Mouse (Mus musculus): ENCODE measurements around the gene Suz12. TPM values are rescaled to one million over a fixed set of nuclear protein-coding genes. Genes with fewer than 3 reads are reported as not detected.

The Suz12 gene
- polyA plus RNA-seq (2016; fragmentation: Nextera tagmentation; extraction: Ambion mirVana): 30.1 and 31.7 TPM in 2 replicates

DNA sequence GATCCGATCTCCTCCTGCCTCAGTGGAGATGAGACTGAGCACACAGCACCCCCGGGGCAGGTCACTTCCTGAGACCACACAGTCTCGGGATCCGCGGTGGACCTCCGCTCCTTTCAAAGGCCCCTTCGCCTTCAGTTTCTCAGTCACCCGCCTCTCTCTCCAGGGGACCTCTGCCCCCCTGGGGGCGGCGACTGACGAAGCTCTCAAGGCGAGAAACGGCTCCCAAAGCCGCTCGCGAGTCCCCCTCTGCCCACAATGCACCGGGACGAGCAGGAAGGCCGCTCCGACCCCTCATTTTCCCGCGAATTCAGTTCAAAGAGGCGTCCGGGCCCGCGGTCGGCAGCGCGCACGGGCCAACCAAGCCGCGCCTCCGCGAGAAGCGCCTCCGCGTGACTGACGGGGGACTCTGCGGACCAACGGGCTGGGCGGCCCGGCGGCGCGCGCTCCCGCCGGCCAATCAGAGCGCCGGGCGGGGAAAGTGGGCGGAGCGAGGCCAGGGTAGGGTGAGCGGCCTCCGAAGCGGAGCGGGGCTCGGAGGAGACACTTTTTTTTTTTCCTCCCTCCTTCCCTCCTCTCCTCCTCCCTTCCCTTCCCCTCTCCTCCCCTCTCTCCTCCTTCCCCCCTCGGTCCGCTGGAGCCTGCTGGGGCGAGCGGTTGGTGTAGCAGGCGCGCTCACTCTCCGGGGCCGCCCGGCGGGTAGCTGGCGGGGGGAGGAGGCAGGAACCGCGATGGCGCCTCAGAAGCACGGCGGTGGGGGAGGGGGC is at the start of gene Suz12:
Gene Suz12, plus strand, starts transcription at position 515 of the 764 bp plus-strand sequence.
- Histone ChIP-seq H3K9ac (replicated peaks) (peak within 1 kb of the TSS; percentile 94), H3K27ac (peak within 1 kb of the TSS; percentile 100), H3K27me3 (no peaks in the 10 kb centered on the region), H3K4me3 (replicated peaks) (peak within 1 kb of the TSS; percentile 93), H3K4me2 (peak within 1 kb of the TSS; percentile 77), H3K9me3 (no peaks in the 10 kb centered on the region), H3K4me1 (replicated peaks) (no peaks in the 10 kb centered on the region; the same call in 1 of the 2 replicates), H3K36me3 (peaks cover 17% of the 10 kb centered on the region)
- ATAC-seq (ENCODE audit: insufficient number of reproducible peaks, insufficient read depth, low FRiP score, low TSS enrichment, low read depth): peak; percentile 93
- 1% methylated on average over 72 of the region's 74 CpGs for WGBS

DNA sequence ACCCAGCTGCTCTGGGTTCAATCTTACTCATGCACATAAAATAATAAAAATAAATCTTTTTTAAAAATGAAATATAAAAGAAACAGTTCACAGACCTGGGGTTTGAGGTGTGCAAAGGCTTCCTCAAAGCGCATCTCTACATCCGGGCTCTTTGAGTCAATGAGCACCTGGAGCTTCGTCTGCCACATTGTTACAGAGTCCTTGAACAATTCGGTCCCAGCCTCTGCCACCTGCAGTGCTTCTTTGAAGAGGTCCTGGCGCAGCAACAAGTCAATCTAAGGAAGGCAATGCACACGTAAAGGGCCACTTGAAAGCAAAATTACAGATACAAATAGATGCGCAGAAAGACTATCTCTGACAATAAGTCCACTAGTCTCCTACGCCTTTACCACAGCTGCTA is 49.8 kb upstream of the Suz12 start:
- WGBS: 93% methylated on average over 8 of the region's 8 CpGs
- peaks cover 92% of the 10 kb centered on the region for H3K36me3 ChIP-seq
- ATAC-seq (ENCODE audit: insufficient number of reproducible peaks, insufficient read depth, low FRiP score, low TSS enrichment, low read depth): no peak

DNA sequence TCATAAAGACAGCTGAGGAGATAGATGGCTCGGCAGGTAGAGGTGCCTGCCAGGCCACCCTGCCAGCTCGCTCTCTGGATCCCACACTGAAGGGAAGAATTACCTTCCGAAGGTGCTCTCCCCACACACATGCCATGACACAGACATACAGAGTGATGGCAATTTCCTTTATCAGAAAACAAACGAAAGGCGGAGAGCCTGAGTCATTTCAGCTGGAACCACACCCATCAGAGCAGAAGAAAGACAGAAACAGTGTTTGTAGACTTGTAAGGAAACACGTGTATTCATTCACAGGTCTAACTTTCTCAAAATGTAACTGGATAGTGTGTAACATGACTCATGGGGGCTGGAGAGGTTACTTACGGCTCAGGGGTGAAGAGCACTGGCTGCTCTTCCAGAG is 49.3 kb upstream of the Suz12 start:
- Histone ChIP-seq H3K27me3 (no peaks in the 10 kb centered on the region), H3K9me3 (no peaks in the 10 kb centered on the region), H3K4me1 (replicated peaks) (no peaks in the 10 kb centered on the region), H3K9ac (replicated peaks) (no peak overlapping the region), H3K27ac (no peak overlapping the region), H3K4me2 (no peak overlapping the region), H3K36me3 (peaks cover 92% of the 10 kb centered on the region), H3K4me3 (replicated peaks) (no peak overlapping the region)
- 91% methylated on average over 7 of the region's 7 CpGs for WGBS
- ATAC-seq (ENCODE audit: insufficient number of reproducible peaks, insufficient read depth, low FRiP score, low TSS enrichment, low read depth): no peak

More for the DNA sequence above, 49.8 kb upstream of the Suz12 start:
- H3K4me2 ChIP-seq: no peak overlapping the region
- H3K4me3 ChIP-seq (replicated peaks): no peak overlapping the region
- H3K9ac ChIP-seq (replicated peaks): no peak overlapping the region
- no peaks in the 10 kb centered on the region for H3K9me3 ChIP-seq
- H3K4me1 ChIP-seq (replicated peaks): no peaks in the 10 kb centered on the region
- no peaks in the 10 kb centered on the region for H3K27me3 ChIP-seq
- no peak overlapping the region for H3K27ac ChIP-seq

DNA sequence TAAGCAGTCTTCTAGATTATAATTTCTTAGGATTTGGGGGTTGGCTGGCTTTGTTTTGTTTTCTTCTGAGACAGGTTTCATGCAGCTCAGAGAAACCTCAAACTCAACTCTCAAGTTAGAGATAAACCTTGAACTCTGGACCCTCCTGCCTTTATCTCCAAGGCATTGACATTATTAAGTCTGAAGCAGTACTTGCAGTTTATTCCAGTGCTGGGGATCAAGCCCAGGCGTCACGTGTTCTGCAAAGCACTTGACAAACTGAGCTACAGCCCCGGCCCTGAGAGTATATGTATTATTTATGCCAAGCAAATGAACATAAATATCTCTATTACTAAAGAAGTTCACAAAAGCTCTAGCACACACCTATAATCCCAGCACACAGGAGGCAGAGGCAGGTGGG is 45.6 kb upstream of the Suz12 start:
- no peak overlapping the region for H3K4me3 ChIP-seq (replicated peaks)
- peaks cover 92% of the 10 kb centered on the region for H3K36me3 ChIP-seq
- H3K27me3 ChIP-seq: no peaks in the 10 kb centered on the region
- no peak overlapping the region for H3K27ac ChIP-seq
- no peak overlapping the region for H3K4me2 ChIP-seq
- 98% methylated on average over 3 of the region's 3 CpGs for WGBS
- no peaks in the 10 kb centered on the region for H3K4me1 ChIP-seq (replicated peaks)
- no peaks in the 10 kb centered on the region for H3K9me3 ChIP-seq
- H3K9ac ChIP-seq (replicated peaks): no peak overlapping the region
- no peak for ATAC-seq (ENCODE audit: insufficient number of reproducible peaks, insufficient read depth, low FRiP score, low TSS enrichment, low read depth)

DNA sequence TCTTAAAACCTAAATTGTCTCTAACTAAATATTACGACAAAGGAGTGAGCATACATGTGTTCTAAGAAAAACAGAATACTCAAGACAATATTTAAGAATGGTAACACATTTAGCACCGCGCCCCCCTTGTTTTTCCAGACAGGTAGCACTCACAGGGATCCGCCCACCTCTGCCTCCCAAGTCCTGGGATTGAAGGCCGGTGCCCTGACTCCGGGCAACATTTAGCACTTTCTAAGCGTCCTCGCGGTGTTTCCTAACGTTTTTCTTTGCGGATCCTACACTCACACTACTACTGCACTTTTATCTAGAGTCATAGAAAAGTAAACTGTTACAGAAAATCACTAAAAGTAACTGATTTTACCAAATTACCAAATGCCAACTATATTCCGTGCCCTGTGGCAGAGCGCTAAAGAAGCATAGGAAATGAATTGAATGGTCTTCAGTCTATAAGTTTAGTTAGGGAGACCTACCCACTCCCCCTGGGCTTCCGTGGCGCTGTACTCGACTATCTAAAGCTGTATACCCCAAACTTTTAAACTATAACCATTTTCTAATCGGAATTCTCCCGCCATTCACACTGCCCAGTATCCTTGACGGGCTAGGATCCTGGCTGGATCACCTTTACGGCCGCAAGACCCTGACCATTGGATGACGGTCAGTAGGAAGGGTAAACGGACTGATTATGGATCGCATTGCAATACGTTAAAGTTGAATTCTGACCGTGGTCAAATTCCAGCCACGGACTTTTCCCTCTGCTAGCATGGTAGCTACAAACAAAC is 31.4 kb upstream of the Suz12 start:
- H3K27ac ChIP-seq: peak overlapping the region; percentile 73
- no peaks in the 10 kb centered on the region for H3K9me3 ChIP-seq
- no peaks in the 10 kb centered on the region for H3K27me3 ChIP-seq
- peak; percentile 64; the same call in 1 of the 2 replicates for ATAC-seq (ENCODE audit: insufficient number of reproducible peaks, insufficient read depth, low FRiP score, low TSS enrichment, low read depth)
- H3K9ac ChIP-seq (replicated peaks): peak overlapping the region; percentile 74
- H3K4me2 ChIP-seq: peak overlapping the region; percentile 75
- H3K4me3 ChIP-seq (replicated peaks): peak overlapping the region; percentile 75
- WGBS: 7% methylated on average over 27 of the region's 27 CpGs
- H3K4me1 ChIP-seq (replicated peaks): peaks cover 9% of the 10 kb centered on the region
- peaks cover 40% of the 10 kb centered on the region for H3K36me3 ChIP-seq

DNA sequence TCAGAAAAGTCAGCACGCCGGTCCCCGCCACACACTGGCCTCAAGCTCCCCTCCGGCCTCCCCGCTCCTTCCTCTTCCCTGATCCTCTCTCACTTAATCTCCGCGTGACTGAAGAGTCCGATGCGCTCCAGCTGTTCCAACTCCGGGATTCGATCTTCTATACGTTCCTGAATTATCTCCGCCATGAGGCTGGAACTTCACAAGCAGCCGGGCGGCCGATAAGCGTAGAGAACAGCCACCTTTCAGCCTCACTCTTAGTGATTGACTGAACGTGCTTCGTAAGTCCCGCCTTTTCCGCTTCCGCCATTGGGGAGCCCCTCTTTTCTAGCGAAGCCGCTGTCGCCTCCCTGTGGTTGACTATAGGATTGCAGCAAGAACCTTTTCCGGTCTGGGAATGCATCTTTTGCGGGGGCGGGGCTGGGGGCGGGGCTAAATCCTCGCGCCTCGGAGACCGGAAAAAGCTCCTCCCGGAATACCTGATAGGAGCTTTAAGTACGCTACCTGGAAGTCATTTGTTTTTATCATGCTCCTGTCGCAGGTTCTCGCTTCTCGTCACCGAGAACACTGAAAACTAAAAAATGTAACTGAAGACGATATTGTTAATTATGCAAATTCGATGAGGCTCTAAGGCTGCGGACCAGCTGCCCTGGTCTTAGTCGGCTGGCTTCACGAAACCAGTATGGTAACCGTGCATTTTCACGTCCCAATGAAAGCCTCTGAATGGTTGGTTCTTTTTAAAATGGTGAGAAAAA is 30.6 kb upstream of the Suz12 start, which contains the start of gene Utp6:
Gene Utp6, minus strand, starts transcription at position 266 of the 752 bp plus-strand sequence.
- H3K4me1 ChIP-seq (replicated peaks): peaks cover 9% of the 10 kb centered on the region
- peak within 1 kb of the TSS; percentile 73 for H3K27ac ChIP-seq
- H3K9me3 ChIP-seq: no peaks in the 10 kb centered on the region
- peak; percentile 84 for ATAC-seq (ENCODE audit: insufficient number of reproducible peaks, insufficient read depth, low FRiP score, low TSS enrichment, low read depth)
- H3K4me2 ChIP-seq: peak within 1 kb of the TSS; percentile 75
- WGBS: under 1% methylated on average over 46 of the region's 46 CpGs
- H3K4me3 ChIP-seq (replicated peaks): peak within 1 kb of the TSS; percentile 75
- no peaks in the 10 kb centered on the region for H3K27me3 ChIP-seq
- peak within 1 kb of the TSS; percentile 74 for H3K9ac ChIP-seq (replicated peaks)
- H3K36me3 ChIP-seq: peaks cover 33% of the 10 kb centered on the region

DNA sequence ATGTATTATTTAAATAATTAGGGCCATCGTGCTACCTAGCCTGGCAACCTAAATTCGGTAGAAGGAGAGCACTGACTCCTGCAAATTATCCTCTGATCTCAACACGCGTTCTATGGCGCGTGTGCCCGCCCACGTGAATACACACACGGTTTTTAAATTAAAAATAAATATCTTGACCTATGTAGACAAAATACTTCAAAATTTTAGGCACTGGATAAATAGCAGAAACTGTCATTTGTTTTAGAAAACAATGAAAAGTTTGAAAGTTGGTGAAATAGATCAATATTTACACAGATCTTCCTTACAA is 30.1 kb upstream of the Suz12 start:
- WGBS: 4% methylated on average over 9 of the region's 9 CpGs
- H3K36me3 ChIP-seq: peaks cover 27% of the 10 kb centered on the region
- H3K4me3 ChIP-seq (replicated peaks): peak overlapping the region; percentile 75
- ATAC-seq (ENCODE audit: insufficient number of reproducible peaks, insufficient read depth, low FRiP score, low TSS enrichment, low read depth): no peak
- H3K27me3 ChIP-seq: no peaks in the 10 kb centered on the region
- H3K9ac ChIP-seq (replicated peaks): peak overlapping the region; percentile 74
- no peaks in the 10 kb centered on the region for H3K9me3 ChIP-seq
- H3K4me1 ChIP-seq (replicated peaks): peaks cover 9% of the 10 kb centered on the region
- peak overlapping the region; percentile 75 for H3K4me2 ChIP-seq
- no peak overlapping the region for H3K27ac ChIP-seq

DNA sequence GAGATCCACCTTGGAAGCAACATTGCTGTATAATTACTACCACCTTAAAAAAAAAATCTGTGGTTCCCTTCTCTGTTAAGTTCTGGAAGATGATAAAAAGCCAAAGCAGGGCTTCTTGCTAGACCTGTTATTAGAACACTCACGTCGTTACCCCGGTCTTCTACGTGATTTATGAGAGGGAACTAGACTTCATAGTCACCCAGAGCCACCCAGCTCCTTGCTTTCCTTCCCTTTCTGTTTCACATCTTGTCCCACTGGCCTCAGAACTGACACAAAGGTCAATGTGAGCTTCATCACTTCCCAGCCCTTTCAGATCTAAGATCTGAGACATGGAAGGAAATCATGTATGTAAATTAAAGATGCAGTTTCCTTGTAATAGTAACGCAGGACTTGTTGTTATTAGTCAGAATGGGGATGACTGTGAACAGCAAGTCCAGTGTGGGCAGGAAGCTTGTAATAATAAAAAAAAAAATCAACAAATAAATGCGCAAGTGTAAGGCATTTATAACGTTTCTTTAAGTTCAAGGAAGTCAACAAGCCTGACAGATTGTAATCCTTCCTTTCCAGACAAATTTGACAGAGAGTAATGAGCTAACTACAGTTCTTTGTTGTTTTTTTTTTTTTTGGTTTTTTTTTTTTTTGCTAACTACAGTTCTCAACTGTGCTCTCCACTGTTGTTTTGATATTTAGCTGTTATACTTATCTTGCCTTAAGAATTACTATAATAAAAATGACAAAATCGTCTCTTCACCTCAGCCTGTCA is 29.5 kb upstream of the Suz12 start:
- no peak overlapping the region for H3K9ac ChIP-seq (replicated peaks)
- H3K4me3 ChIP-seq (replicated peaks): peak overlapping the region; percentile 0; the same call in 1 of the 2 replicates
- no peaks in the 10 kb centered on the region for H3K27me3 ChIP-seq
- peaks cover 22% of the 10 kb centered on the region for H3K36me3 ChIP-seq
- H3K4me2 ChIP-seq: peak overlapping the region; percentile 75
- 38% methylated on average over 8 of the region's 8 CpGs for whole genome bisulfite sequencing
- H3K27ac ChIP-seq: no peak overlapping the region
- peaks cover 9% of the 10 kb centered on the region for H3K4me1 ChIP-seq (replicated peaks)
- no peak for ATAC-seq (ENCODE audit: insufficient number of reproducible peaks, insufficient read depth, low FRiP score, low TSS enrichment, low read depth)
- H3K9me3 ChIP-seq: no peaks in the 10 kb centered on the region

DNA sequence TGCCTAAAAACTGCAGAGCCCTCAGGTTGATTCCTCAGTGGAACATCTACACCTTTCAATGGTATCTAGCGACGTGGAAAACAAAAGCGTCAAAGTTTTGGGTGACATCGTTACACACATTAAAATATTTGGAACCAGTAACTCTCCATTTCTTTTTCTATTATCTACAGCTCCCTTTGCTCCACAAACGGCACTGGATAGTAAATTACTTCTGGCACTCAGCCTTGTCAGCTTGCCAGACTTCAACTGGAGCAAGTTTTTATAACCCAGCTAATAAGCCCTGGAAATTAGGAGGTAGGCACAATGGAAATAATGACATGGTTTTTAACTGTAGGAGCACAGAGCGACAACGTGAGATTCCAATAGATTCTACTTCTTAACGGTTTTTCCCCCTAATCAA is 27.0 kb upstream of the Suz12 start:
- no peak overlapping the region for H3K4me2 ChIP-seq

DNA sequence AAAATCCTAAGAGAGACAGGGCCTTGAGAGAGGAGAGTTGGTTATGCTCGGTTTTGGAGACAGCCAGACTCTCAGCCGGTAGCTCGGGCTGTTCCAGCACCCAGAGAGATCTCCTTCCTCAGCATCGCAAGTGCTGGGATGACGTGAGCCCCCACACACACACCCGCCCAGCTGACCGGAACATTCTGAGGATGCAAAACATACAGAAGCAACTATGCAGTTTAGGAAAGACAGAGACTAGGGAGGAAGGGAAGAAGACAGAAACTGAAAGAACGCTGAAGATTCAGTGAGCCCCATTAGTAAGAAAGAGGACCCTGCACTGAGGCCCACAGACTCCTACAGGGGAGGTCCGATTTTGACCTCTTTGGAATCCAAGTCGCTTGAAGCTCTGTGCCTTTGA is 25.2 kb upstream of the Suz12 start:
- H3K36me3 ChIP-seq: no peaks in the 10 kb centered on the region
- H3K27ac ChIP-seq: no peak overlapping the region
- ATAC-seq (ENCODE audit: insufficient number of reproducible peaks, insufficient read depth, low FRiP score, low TSS enrichment, low read depth): no peak
- 0 out of 2 replicates have a peak, but pooled peaks cover 4% of the 10 kb centered on the region for H3K27me3 ChIP-seq
- 79% methylated on average over 10 of the region's 10 CpGs for WGBS
- no peak overlapping the region for H3K9ac ChIP-seq (replicated peaks)
- H3K4me1 ChIP-seq (replicated peaks): no peaks in the 10 kb centered on the region
- H3K4me2 ChIP-seq: no peak overlapping the region
- no peak overlapping the region for H3K4me3 ChIP-seq (replicated peaks)
- no peaks in the 10 kb centered on the region for H3K9me3 ChIP-seq

More for the DNA sequence above, 27.0 kb upstream of the Suz12 start:
- peaks cover 7% of the 10 kb centered on the region for H3K4me1 ChIP-seq (replicated peaks)
- H3K36me3 ChIP-seq: no peaks in the 10 kb centered on the region
- H3K27me3 ChIP-seq: no peaks in the 10 kb centered on the region
- WGBS: 40% methylated on average over 8 of the region's 8 CpGs
- no peak overlapping the region for H3K4me3 ChIP-seq (replicated peaks)
- no peak overlapping the region for H3K9ac ChIP-seq (replicated peaks)
- ATAC-seq (ENCODE audit: insufficient number of reproducible peaks, insufficient read depth, low FRiP score, low TSS enrichment, low read depth): no peak
- H3K9me3 ChIP-seq: no peaks in the 10 kb centered on the region
- no peak overlapping the region for H3K27ac ChIP-seq

Data from limb, embryonic 12.5 days (tissue).